Mouse (Mus musculus) liver, embryonic 13.5 days (tissue): ENCODE measurements at regions not wholly inside any gene's neighbourhood (a gene's known extent, or its start where the extent isn't known, plus 50 kb on each side); places are given as distances from the start of the nearest gene placed in this dataset.
"Not testable (repeated sequence)": the region's sequence is repeated elsewhere in the genome, so short reads cannot be mapped to it uniquely, and the experiment has no call there.

Experiments used
- ATAC-seq: fragments of 200-750 bp; cut with Nextera tagmentation; 2 replicates; pipeline ENCODE4 v1.8.0; 2017; ENCODE audit warnings: low read depth, mild to moderate bottlenecking, moderate number of reproducible peaks, moderate library complexity
- DNase-seq: peaks from one replicate; pipeline ENCODE4 v3.0.0; 2022
- H3K27ac ChIP-seq: fragments of 300-500 bp; sonication (generic); 2 replicates; pipeline ENCODE4 v1.5.1; 2015; ENCODE audit warnings: moderate library complexity, mild to moderate bottlenecking, inconsistent platforms
- H3K27me3 ChIP-seq: fragments of 300-500 bp; sonication (generic); 2 replicates; pipeline ENCODE4 v1.6.1; 2015; ENCODE audit warnings: mild to moderate bottlenecking, inconsistent platforms
- H3K36me3 ChIP-seq: fragments of 300-500 bp; sonication (generic); 2 replicates; pipeline ENCODE4 v1.6.1; 2015; ENCODE audit warnings: mild to moderate bottlenecking, inconsistent platforms
- H3K4me1 ChIP-seq: fragments of 300-500 bp; sonication (generic); replicated peaks from 2 replicates; pipeline ENCODE4 v1.6.1; 2015; ENCODE audit warnings: inconsistent platforms
- H3K4me2 ChIP-seq: fragments of 300-500 bp; sonication (generic); 2 replicates; pipeline ENCODE4 v1.6.1; 2015; ENCODE audit warnings: inconsistent platforms, mild to moderate bottlenecking, moderate library complexity
- H3K4me3 ChIP-seq: fragments of 300-500 bp; sonication (generic); replicated peaks from 2 replicates; pipeline ENCODE4 v1.5.1; 2015; ENCODE audit warnings: mild to moderate bottlenecking, inconsistent platforms
- H3K9ac ChIP-seq: fragments of 300-500 bp; sonication (generic); 2 replicates; pipeline ENCODE4 v1.6.1; 2015; ENCODE audit warnings: mild to moderate bottlenecking, inconsistent platforms
- H3K9me3 ChIP-seq: fragments of 300-500 bp; sonication (generic); replicated peaks from 2 replicates; pipeline ENCODE4 v1.6.1; 2016; ENCODE audit warnings: inconsistent platforms
- WGBS: fragments of 180-500 bp; shearing (Covaris S2); methylation state at CpG from one replicate; pipeline ENCODE4 v1.1.7; 2015; ENCODE audit not compliant: insufficient replicate concordance; 5-methylcytosine and 5-hydroxymethylcytosine counted together

- ATAC-seq: no peak
- Histone ChIP-seq H3K4me1 (no peaks in the 10 kb centered on the region), H3K36me3 (no peaks in the 10 kb centered on the region), H3K4me3 (no peak overlapping the region), H3K27ac (no peak overlapping the region), H3K9ac (no peak overlapping the region), H3K9me3 (peaks cover 17% of the 10 kb centered on the region; the same call in 1 of the 2 replicates), H3K4me2 (no peak overlapping the region), H3K27me3 (no peaks in the 10 kb centered on the region)
- WGBS: 50% methylated on average over 4 of the region's 4 CpGs
- DNase-seq: no peak
Measured at GRCm38 (mm10) chr12:19125541-19125940, 611.2 kb downstream of the 5730507C01Rik start.

DNA sequence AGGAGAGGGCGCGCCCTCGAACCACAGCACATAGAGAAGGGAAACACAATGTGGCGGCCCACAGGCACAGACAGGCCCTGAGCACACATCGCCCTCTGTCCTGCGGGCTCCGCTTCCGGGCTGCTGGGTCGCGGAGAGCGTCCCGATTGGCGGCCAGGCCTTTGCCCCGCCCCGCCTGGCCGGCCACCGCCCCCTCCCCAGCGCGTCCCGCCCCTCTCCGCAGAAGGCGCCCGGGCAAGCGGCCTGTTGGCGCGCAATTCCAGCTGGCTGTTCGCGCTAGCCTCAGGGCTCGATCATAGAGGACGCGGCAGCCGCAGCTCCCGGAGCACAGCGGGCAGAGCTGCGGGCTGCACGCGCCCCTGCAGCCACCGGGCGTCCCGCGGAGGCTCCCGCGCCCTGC lies 661.3 kb downstream of the 5730507C01Rik start:
- Histone ChIP-seq H3K27me3 (no peaks in the 10 kb centered on the region), H3K9ac (no peak overlapping the region), H3K4me3 (no peak overlapping the region), H3K36me3 (no peaks in the 10 kb centered on the region), H3K27ac (no peak overlapping the region), H3K9me3 (peaks cover 6% of the 10 kb centered on the region; the same call in 1 of the 2 replicates), H3K4me2 (no peak overlapping the region), H3K4me1 (no peaks in the 10 kb centered on the region)
- ATAC-seq: no peak
- 10% methylated on average over 27 of the region's 43 CpGs for WGBS
- DNase-seq: no peak

DNA sequence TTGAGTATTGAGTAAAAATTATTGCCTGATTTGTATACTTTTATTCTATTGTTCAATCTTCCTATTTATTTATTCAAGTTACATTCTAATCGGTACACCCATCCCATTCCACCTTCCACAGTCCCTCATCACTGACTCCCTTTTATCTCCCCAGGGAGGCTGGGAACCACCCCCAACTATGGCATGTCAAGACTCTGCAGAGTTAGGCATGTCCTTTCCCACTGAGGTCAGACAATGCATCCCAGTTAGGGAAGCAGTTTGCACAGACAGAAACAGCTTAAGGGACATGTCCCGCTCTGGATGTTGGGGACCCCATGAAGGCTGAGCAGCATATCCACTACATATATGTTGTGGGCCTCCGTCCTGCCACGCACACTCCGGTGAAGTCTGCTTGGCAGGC lies 678.1 kb downstream of the 5730507C01Rik start:
- Histone ChIP-seq H3K27ac (no peak overlapping the region), H3K4me3 (no peak overlapping the region), H3K4me2 (no peak overlapping the region), H3K36me3 (no peaks in the 10 kb centered on the region), H3K9me3 (0 out of 2 replicates have a peak, but pooled peaks cover 11% of the 10 kb centered on the region), H3K27me3 (no peaks in the 10 kb centered on the region), H3K9ac (no peak overlapping the region), H3K4me1 (no peaks in the 10 kb centered on the region)
- 72% methylated on average over 5 of the region's 5 CpGs for WGBS
- ATAC-seq (no peak), DNase-seq (no peak)

DNA sequence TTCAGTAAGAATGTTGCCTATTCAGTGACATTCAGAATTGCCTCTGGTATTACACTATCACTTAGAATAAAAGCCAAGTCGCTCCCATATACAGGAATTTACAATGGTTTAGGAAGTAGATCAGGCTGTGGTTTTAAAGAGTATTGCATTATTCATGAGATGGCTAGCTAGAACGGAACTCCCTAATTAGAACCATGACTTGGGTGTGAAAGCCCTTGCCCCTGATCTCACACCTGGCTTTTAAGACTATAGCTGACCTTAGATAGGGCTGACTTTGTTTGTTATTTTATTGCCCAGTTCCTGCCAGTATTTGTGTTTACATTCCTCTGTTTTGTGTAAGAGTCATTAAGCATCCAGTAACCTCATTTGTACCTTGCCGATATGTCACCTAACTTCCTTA lies 678.7 kb downstream of the 5730507C01Rik start:
- 0 out of 2 replicates have a peak, but pooled peaks cover 11% of the 10 kb centered on the region for H3K9me3 ChIP-seq
- not testable (repeated sequence) for H3K9ac ChIP-seq, H3K27me3 ChIP-seq, H3K4me1 ChIP-seq, H3K4me2 ChIP-seq, DNase-seq, H3K36me3 ChIP-seq, ATAC-seq, H3K27ac ChIP-seq, H3K4me3 ChIP-seq
- 66% methylated on average over 3 of the region's 3 CpGs for WGBS

DNA sequence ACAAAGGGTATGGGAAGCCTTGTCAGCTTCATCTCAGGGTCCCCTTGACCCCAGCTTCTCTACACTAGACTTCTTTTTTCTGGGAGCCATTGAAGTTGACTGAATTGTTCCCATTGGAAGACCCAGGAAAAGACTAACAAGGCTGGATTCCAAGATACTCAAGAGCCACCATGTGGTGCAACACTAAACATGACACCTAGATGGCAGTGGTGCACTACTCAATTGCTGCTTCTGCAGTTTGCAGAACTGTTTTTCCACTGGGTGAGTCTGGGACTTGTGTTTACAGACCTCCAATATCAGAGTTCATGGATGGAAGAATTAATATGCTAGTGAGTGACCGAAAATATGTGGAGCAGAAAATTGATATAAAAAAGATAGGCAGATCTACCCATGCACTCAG lies 709.7 kb downstream of the 5730507C01Rik start:
- WGBS: 35% methylated on average over 1 of the region's 1 CpGs
- H3K27ac ChIP-seq, H3K9ac ChIP-seq, H3K9me3 ChIP-seq, H3K36me3 ChIP-seq, H3K27me3 ChIP-seq, ATAC-seq, H3K4me3 ChIP-seq, H3K4me2 ChIP-seq, H3K4me1 ChIP-seq, DNase-seq: not testable (repeated sequence)

GRCm38 (mm10) chr12:19246731-19247130 lies 707.6 kb upstream of the Gm21863 start:
- DNase-seq: peak; percentile 51
- not testable (repeated sequence) for H3K4me2 ChIP-seq, H3K27ac ChIP-seq, H3K4me3 ChIP-seq, H3K4me1 ChIP-seq, H3K36me3 ChIP-seq, H3K9ac ChIP-seq, ATAC-seq, H3K27me3 ChIP-seq, H3K9me3 ChIP-seq
- WGBS: 86% methylated on average over 23 of the region's 23 CpGs

DNA sequence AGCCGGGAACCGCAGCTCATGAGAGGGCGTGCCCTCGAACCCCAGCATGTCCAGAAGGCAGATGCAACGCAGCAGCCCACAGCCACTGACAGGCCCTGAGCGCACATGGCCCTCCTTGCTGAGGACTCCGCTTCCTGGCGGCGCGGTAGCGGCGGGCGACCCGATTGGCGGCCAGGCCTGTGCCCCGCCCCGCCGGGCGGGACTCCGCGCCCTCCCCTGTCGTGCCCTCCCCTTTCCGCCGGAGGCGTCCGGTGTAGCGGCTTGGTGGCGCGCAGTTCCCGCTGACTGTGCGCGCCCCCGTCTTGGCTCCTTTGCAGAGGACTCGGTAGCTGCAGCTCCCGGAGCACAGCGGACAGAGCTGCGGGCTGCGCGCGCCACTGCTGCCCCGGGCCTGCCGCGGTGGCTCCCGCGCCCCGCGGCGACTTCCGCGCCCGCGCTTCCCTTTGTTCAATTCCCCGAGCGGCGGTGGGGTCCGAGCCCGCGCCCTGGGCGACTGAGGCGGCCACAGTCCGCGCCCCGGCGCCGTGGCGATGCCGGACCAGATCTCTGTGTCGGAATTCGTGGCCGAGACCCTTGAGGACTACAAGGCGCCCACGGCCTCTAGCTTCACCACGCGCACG lies 665.9 kb upstream of the Gm21863 start:
- H3K27me3 ChIP-seq, H3K27ac ChIP-seq, H3K9me3 ChIP-seq, H3K36me3 ChIP-seq, H3K4me1 ChIP-seq: not testable (repeated sequence)
- Histone ChIP-seq H3K4me2 (peak overlapping the region; percentile 59), H3K9ac (peak overlapping the region; percentile 49; the same call in 1 of the 2 replicates), H3K4me3 (peak overlapping the region; percentile 56)
- peak; percentile 81 for ATAC-seq
- peak; percentile 52 for DNase-seq
- 3% methylated on average over 66 of the region's 75 CpGs for WGBS

DNA sequence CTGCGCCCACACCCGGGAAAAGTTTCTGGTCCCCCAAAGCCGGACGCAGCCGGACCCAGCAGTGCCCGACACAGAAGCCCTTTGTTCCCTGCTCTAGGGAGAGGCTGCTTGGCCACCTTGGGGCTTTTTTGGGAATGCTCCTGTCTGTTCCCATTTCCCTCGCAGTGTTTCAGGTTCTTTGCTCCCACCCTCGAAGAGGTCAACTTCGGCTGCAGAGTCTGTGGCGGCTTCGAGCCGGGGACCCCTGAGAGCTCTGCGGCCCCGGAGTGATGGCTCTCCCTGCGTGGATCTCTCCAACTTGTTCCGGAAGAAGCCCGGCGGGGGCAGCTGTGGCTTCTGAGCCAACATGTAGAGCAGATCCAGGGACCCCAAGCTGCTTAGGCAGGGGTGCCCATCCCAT lies 665.3 kb upstream of the Gm21863 start:
- peak overlapping the region; percentile 41; the same call in 1 of the 2 replicates for H3K9ac ChIP-seq
- not testable (repeated sequence) for H3K27me3 ChIP-seq, DNase-seq, H3K27ac ChIP-seq, H3K36me3 ChIP-seq, H3K9me3 ChIP-seq, ATAC-seq, H3K4me1 ChIP-seq
- peak overlapping the region; percentile 56 for H3K4me3 ChIP-seq
- 23% methylated on average over 18 of the region's 18 CpGs for WGBS
- H3K4me2 ChIP-seq: peak overlapping the region; percentile 59

DNA sequence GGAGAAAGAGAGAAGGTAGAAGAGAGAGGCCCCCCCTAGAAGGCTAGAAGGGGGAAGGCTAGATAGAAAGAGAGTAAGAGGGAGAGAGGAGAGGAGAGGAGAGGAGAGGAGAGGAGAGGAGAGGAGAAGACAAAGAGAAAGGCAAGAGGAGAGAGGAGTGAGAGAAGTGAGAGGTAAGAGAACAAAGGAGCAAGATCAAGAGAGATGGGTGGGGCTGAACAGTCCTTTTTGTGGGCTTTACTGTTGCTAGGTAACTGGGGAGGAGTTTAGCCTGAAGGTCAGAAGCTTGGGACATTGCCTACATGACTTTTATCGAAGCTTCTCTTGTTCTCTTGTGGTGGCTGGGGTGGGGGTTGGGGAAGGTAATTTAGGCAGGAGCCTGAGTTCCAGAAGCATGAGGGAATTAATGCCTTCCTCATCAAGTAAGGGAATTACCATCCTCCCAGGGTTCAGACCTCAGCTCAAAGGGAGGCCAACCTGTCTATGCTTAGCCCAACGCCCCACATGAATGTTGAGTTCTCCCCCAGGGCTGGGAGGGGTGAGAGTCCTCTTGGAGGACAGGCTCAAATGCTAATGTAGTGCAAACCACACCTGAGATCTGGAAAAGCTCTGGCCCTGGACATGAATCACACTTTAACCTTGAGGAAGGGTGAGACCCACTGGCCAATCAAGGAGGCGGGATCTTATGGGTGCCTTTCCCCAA lies 662.1 kb upstream of the Gm21863 start:
- WGBS: 67% methylated on average over 3 of the region's 3 CpGs
- H3K27me3 ChIP-seq, H3K9ac ChIP-seq, H3K4me2 ChIP-seq, H3K4me1 ChIP-seq, DNase-seq, ATAC-seq, H3K36me3 ChIP-seq, H3K9me3 ChIP-seq, H3K27ac ChIP-seq, H3K4me3 ChIP-seq: not testable (repeated sequence)
